Mouse (Mus musculus) neural tube, embryonic 12.5 days (tissue): ENCODE results near the gene Efcab6. TPM values are rescaled to one million over a fixed set of nuclear protein-coding genes. Genes with fewer than 3 reads are reported as not detected.

ENCODE experiments used
- ATAC-seq: fragments of 200-750 bp; cut with Nextera tagmentation; 2 replicates; pipeline ENCODE4 v1.8.0; 2017; ENCODE audit warnings: low read depth, mild to moderate bottlenecking, moderate TSS enrichment, moderate library complexity; ENCODE audit not compliant: low FRiP score
- H3K27ac ChIP-seq: fragments of 300-500 bp; sonication (generic); 2 replicates; pipeline ENCODE4 v1.5.1; 2016
- H3K27me3 ChIP-seq: fragments of 300-500 bp; sonication (generic); replicated peaks from 2 replicates; pipeline ENCODE4 v1.6.1; 2016; ENCODE audit warnings: mild to moderate bottlenecking
- H3K36me3 ChIP-seq: fragments of 300-500 bp; sonication (generic); 2 replicates; pipeline ENCODE4 v1.6.1; 2016; ENCODE audit warnings: mild to moderate bottlenecking
- H3K4me1 ChIP-seq: fragments of 300-500 bp; sonication (generic); 2 replicates; pipeline ENCODE4 v1.6.1; 2016
- H3K4me2 ChIP-seq: fragments of 300-500 bp; sonication (generic); replicated peaks from 2 replicates; pipeline ENCODE4 v1.6.1; 2016; ENCODE audit warnings: mild to moderate bottlenecking
- H3K4me3 ChIP-seq: fragments of 300-500 bp; sonication (generic); 2 replicates; pipeline ENCODE4 v1.5.1; 2016
- H3K9ac ChIP-seq: fragments of 300-500 bp; sonication (generic); 2 replicates; pipeline ENCODE4 v1.6.1; 2016; ENCODE audit warnings: mild to moderate bottlenecking
- H3K9me3 ChIP-seq: fragments of 300-500 bp; sonication (generic); 2 replicates; pipeline ENCODE4 v1.6.1; 2016; ENCODE audit warnings: mild to moderate bottlenecking
- WGBS: fragments of 180-500 bp; shearing (Covaris S2); methylation state at CpG from one replicate; pipeline ENCODE4 v1.1.7; 2016; 5-methylcytosine and 5-hydroxymethylcytosine counted together
- polyA plus RNA-seq: library from polyadenylated mRNA; unstranded; fragments of >200 nt; fragmentation: Nextera tagmentation; extraction: Ambion mirVana; gene quantifications from 2 replicates; pipeline ENCODE4 v1.2.1, GENCODE M21; 2016

Efcab6 gene
- polyA plus RNA-seq, 1 experiment from 2014 or later = 0.46 TPM

GRCm38 (mm10) chr15:83828011-83828410, 237.2 kb downstream of the Efcab6 start:
- 81% methylated on average over 8 of the region's 8 CpGs for WGBS
- H3K27me3 ChIP-seq = no peaks in the 10 kb centered on the region
- no peaks in the 10 kb centered on the region for H3K9me3 ChIP-seq
- H3K36me3 ChIP-seq = no peaks in the 10 kb centered on the region
- H3K4me1 ChIP-seq = no peaks in the 10 kb centered on the region
- no peak overlapping the region for H3K27ac ChIP-seq
- ATAC-seq = no peak
- no peak overlapping the region for H3K9ac ChIP-seq
- no peak overlapping the region for H3K4me3 ChIP-seq
- no peak overlapping the region for H3K4me2 ChIP-seq

Other genes starting within 250 kb of the Efcab6 start
- 42.9 and 46.7 TPM in 2 replicates for gene Sult4a1, start 40.4 kb upstream of the Efcab6 start, polyA plus RNA-seq
- not detected in 2 replicates for gene Pnpla5, start 57.8 kb upstream of the Efcab6 start, polyA plus RNA-seq
- gene Pnpla3, start 102.5 kb upstream of the Efcab6 start, polyA plus RNA-seq = 2.6 and 3.4 TPM in 2 replicates
- gene Samm50, start 126.9 kb upstream of the Efcab6 start, polyA plus RNA-seq = 90.5 and 91.7 TPM in 2 replicates
- gene Parvb, start 166.7 kb upstream of the Efcab6 start, polyA plus RNA-seq = 6.4 and 7.1 TPM in 2 replicates